Comparison of ENCODE assay signal across 14 mouse cellular contexts in the genomic region with DNA sequence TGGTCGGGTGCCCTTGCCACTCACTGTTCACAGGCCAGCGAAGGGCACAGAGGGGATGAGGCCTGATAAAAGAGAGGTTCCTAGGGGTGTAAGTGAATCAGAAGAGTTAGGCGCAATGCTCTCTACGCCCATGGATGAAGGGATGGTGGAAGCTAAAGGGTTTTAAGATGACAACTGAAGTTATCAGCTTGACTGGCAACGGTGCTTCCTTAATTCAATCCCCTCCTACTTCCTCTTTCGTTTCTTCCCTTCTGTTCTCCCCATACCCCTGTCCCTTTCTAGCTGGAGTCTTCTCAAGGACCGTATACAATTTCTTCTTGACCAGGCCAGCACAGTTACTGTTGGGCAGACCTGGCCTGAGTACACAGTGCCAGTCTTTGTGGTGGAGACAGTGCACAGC.
DNase-seq lines count a peak whose midpoint lies in the region; ATAC-seq lines count a peak whose summit lies in the region.
"Had no signal": no experiment of that assay in that cellular context is flagged by ENCODE, and none has a peak within 500 bp of the region (broad histone marks: within the 10 kb centered on the region; RNA-seq: fewer than 3 reads in every experiment).

No protein-coding gene starts in this region.

- no peak for DNase-seq in heart, embryonic 10.5 days (ENCODE audit: low spot score)
- no peak for DNase-seq in heart, adult 9 months (ENCODE audit: low spot score in 2 of 2)
- no peak for DNase-seq in lung, postnatal 25 days (ENCODE audit: low spot score)
- no peak for DNase-seq in liver, embryonic 13.5 days
- no peak for DNase-seq in cerebellum, adult 9-11 months
- DNase-seq in thymus, postnatal 0 days (ENCODE audit: low spot score) = no peak
- DNase-seq in spleen, postnatal 4 days (ENCODE audit: low spot score in 2 of 2) = no peak
- DNase-seq: adrenal gland, postnatal 14 days; lung, adult 2 months; thymus, adult 18-20 months had no signal

- H3K36me3 ChIP-seq in heart, embryonic 10.5 days = no peaks in the 10 kb centered on the region
- no peaks in the 10 kb centered on the region for H3K36me3 ChIP-seq in lung, embryonic 15.5 days
- no peaks in the 10 kb centered on the region for H3K36me3 ChIP-seq in liver, embryonic 13.5 days
- H3K36me3 ChIP-seq: forebrain, embryonic 10.5 days had no signal

- H3K9me3 ChIP-seq in heart, embryonic 10.5 days = no peaks in the 10 kb centered on the region
- H3K9me3 ChIP-seq in lung, embryonic 15.5 days = no peaks in the 10 kb centered on the region
- no peaks in the 10 kb centered on the region for H3K9me3 ChIP-seq in liver, embryonic 13.5 days (replicated peaks)
- H3K9me3 ChIP-seq: forebrain, embryonic 10.5 days had no signal

- no peak overlapping the region for H3K4me3 ChIP-seq in heart, embryonic 10.5 days
- no peak overlapping the region for H3K4me3 ChIP-seq in lung, embryonic 15.5 days
- no peak overlapping the region for H3K4me3 ChIP-seq in liver, embryonic 13.5 days (replicated peaks)
- H3K4me3 ChIP-seq: forebrain, embryonic 10.5 days; myocyte had no signal

- 69% methylated on average over 7 of the region's 7 CpGs for WGBS in heart, embryonic 10.5 days
- WGBS in lung, embryonic 15.5 days = 62% methylated on average over 7 of the region's 7 CpGs
- WGBS in liver, embryonic 13.5 days (ENCODE audit: insufficient replicate concordance) = 28% methylated on average over 7 of the region's 7 CpGs

- peaks cover 12% of the 10 kb centered on the region for H3K4me1 ChIP-seq in heart, embryonic 10.5 days
- 0 out of 2 replicates have a peak, but pooled peaks cover 6% of the 10 kb centered on the region for H3K4me1 ChIP-seq in lung, embryonic 15.5 days
- no peaks in the 10 kb centered on the region for H3K4me1 ChIP-seq in liver, embryonic 13.5 days (replicated peaks)

- H3K27me3 ChIP-seq in heart, embryonic 10.5 days (ENCODE audit: insufficient read depth, poor library complexity, severe bottlenecking) = no peaks in the 10 kb centered on the region
- H3K27me3 ChIP-seq in lung, embryonic 15.5 days = no peaks in the 10 kb centered on the region
- no peaks in the 10 kb centered on the region for H3K27me3 ChIP-seq in liver, embryonic 13.5 days

- 0 out of 2 replicates have a peak overlapping the region, but pooled peaks have one; percentile 18 for H3K27ac ChIP-seq in heart, embryonic 10.5 days
- peak overlapping the region; percentile 4; the same call in 1 of the 2 replicates for H3K27ac ChIP-seq in lung, embryonic 15.5 days
- H3K27ac ChIP-seq in liver, embryonic 13.5 days = no peak overlapping the region

- no peak overlapping the region for H3K9ac ChIP-seq in lung, embryonic 15.5 days
- no peak overlapping the region for H3K9ac ChIP-seq in liver, embryonic 13.5 days

- H3K4me2 ChIP-seq in lung, embryonic 15.5 days = peak overlapping the region; percentile 17
- peak overlapping the region; percentile 29; the same call in 1 of the 2 replicates for H3K4me2 ChIP-seq in liver, embryonic 13.5 days
- H3K4me2 ChIP-seq: heart, embryonic 11.5 days had no signal

- no peak for ATAC-seq in lung, embryonic 15.5 days (ENCODE audit: borderline replicate concordance, extremely low read depth, low FRiP score, low TSS enrichment)
- no peak for ATAC-seq in liver, embryonic 13.5 days (ENCODE audit: low read depth)
